Mouse (Mus musculus): ENCODE data around the gene Map3k5. TPM values are rescaled to one million over a fixed set of nuclear protein-coding genes. Genes with fewer than 3 reads are reported as not detected.

Gene Map3k5
- total and polyA plus RNA-seq, 3 experiments, result 0.35 to 0.97 TPM; not detected in 1

DNA sequence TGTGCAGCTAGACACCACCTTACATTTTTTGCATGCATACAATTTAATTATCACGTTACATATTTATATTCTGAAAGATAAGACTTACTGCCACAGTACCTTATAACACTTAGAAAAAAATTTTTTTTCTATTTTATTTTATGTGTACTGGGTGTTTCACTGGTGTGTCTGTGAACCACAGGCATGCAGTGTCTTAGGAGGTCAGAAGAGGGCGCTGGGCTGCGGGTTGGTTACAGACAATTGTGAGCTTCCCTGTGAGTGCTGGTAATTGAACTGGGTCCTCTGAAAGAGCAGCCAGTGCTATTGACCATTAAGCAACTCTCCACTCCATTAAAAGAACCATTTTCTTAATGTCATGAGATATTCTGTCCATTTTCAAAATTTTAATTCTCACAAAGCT is 43.3 kb downstream of the Map3k5 start:
- peak; percentile 11 for DNase-seq (ENCODE audit: low read depth, low spot score)
- Histone ChIP-seq H3K27me3 (ENCODE audit: control insufficient read depth in 1 of 2, insufficient read depth in 2 of 2, low read length in 2 of 2) (no peaks in the 10 kb centered on the region), H3K9me3 (replicated peaks; ENCODE audit: insufficient read depth, low read length) (no peaks in the 10 kb centered on the region), H3K4me1 (ENCODE audit: control insufficient read depth in 1 of 2, insufficient read depth in 2 of 2, low read length in 2 of 2) (no peaks in the 10 kb centered on the region), H3K36me3 (ENCODE audit: control insufficient read depth in 1 of 2, insufficient read depth in 2 of 2, low read length in 2 of 2) (no peaks in the 10 kb centered on the region), H3K79me2 (ENCODE audit: control insufficient read depth, insufficient read depth, low read length, poor library complexity) (no peaks in the 10 kb centered on the region), H3K27ac (ENCODE audit: control insufficient read depth, low read depth, low read length) (no peak overlapping the region), H3K4me3 (ENCODE audit: control insufficient read depth in 1 of 2, insufficient read depth in 1 of 2, low read depth in 2 of 2, low read length in 2 of 2) (no peak overlapping the region), H3K9ac (ENCODE audit: control insufficient read depth, low read depth, low read length, poor library complexity, severe bottlenecking) (no peak overlapping the region)
- TF ChIP-seq BHLHE40 (IDR thresholded peaks at IDR 0.05; ENCODE audit: borderline replicate concordance, low read depth, low read length) (no peak), SIN3A (IDR thresholded peaks at IDR 0.05; ENCODE audit: low read length) (no peak), ETS1 (IDR thresholded peaks at IDR 0.05; ENCODE audit: low read depth, low read length) (no peak), MAFK (IDR thresholded peaks at IDR 0.05; ENCODE audit: borderline replicate concordance, low read depth, low read length) (no peak), MEF2A (IDR thresholded peaks at IDR 0.05; ENCODE audit: extremely low read depth, insufficient replicate concordance, low read depth, low read length, poor library complexity, severe bottlenecking) (no peak), MXI1 (IDR thresholded peaks at IDR 0.05; ENCODE audit: low read depth, low read length) (no peak), CTCF (IDR thresholded peaks at IDR 0.05 in 2 of 3, conservative IDR thresholded peaks at IDR 0.05 in 1 of 3; ENCODE audit: control insufficient read depth in 1 of 3, insufficient read depth in 1 of 3, low read depth in 2 of 3, low read length in 3 of 3, poor library complexity in 1 of 3, severe bottlenecking in 1 of 3) (peak; percentile 20 to 42 (median 40); a peak in 3 of 6 replicates), POLR2AphosphoS5 (IDR thresholded peaks at IDR 0.05; ENCODE audit: borderline replicate concordance, low read depth, low read length) (no peak), SMC3 (IDR thresholded peaks at IDR 0.05; ENCODE audit: low read depth, low read length) (peak; percentile 28; the same call in 1 of the 2 replicates), ZNF384 (IDR thresholded peaks at IDR 0.05; ENCODE audit: low read depth, low read length) (no peak), ZMIZ1 (IDR thresholded peaks at IDR 0.05; ENCODE audit: low read depth, low read length) (no peak), TBP (IDR thresholded peaks at IDR 0.05; ENCODE audit: low read depth, low read length) (no peak), GABPA (IDR thresholded peaks at IDR 0.05; ENCODE audit: low read depth, low read length) (no peak), RCOR1 (IDR thresholded peaks at IDR 0.05; ENCODE audit: low read depth, low read length) (no peak), CHD2 (IDR thresholded peaks at IDR 0.05; ENCODE audit: low read length) (no peak), ELF1 (IDR thresholded peaks at IDR 0.05; ENCODE audit: low read depth, low read length) (no peak), ZC3H11A (IDR thresholded peaks at IDR 0.05; ENCODE audit: low read depth, low read length) (no peak), MAZ (IDR thresholded peaks at IDR 0.05; ENCODE audit: low read depth, low read length) (no peak)

DNA sequence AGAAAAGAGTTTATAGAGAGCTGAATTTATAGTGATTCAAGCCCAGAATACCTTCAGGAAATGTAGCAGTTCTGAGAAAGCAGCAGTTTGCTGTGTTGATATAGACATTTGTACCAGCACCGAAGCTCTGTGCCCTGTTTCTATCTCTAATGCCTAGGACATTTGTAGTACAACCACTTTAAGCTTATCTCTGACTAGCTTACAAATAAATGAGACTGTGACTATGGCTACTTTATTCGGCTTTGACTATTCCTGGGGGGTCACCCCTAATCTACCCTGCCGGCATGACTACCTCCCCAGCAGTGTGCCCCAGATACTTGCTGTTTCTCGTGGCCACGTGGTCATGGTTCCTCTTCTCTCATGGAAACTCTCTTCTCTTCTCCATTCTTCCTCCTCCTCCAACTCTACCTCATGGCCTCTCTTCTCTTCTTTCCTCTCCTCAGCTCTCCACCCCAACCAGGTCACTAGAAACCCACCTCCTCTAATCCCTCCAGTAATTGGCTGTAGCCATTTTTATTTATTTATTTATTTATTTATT is 44.5 kb downstream of the Map3k5 start:
- TF ChIP-seq USF1 (IDR thresholded peaks at IDR 0.05; ENCODE audit: low read depth, low read length) (peak; percentile 74), POLR2AphosphoS2 (IDR thresholded peaks at IDR 0.05; ENCODE audit: low read length) (no peak), POLR2AphosphoS5 (IDR thresholded peaks at IDR 0.05; ENCODE audit: borderline replicate concordance, low read depth, low read length) (no peak), TAL1 (IDR thresholded peaks at IDR 0.05; ENCODE audit: low read length) (peak; percentile 34; the same call in 1 of the 2 replicates), MAX (IDR thresholded peaks at IDR 0.05; ENCODE audit: low read length) (peak; percentile 62), MYC (IDR thresholded peaks at IDR 0.05; ENCODE audit: low read depth, low read length) (0 out of 2 replicates have a peak, but pooled peaks have one; percentile 63)
- peak overlapping the region; percentile 22; the same call in 1 of the 2 replicates for H3K9ac ChIP-seq (ENCODE audit: control insufficient read depth, low read depth, low read length, poor library complexity, severe bottlenecking)
- H3K27me3 ChIP-seq (ENCODE audit: control insufficient read depth in 1 of 2, insufficient read depth in 2 of 2, low read length in 2 of 2), result no peaks in the 10 kb centered on the region
- H3K4me3 ChIP-seq (ENCODE audit: control insufficient read depth in 1 of 2, insufficient read depth in 1 of 2, low read depth in 2 of 2, low read length in 2 of 2), result no peak overlapping the region
- H3K27ac ChIP-seq (ENCODE audit: control insufficient read depth, low read depth, low read length), result 0 out of 2 replicates have a peak overlapping the region, but pooled peaks have one; percentile 32
- H3K9me3 ChIP-seq (replicated peaks; ENCODE audit: insufficient read depth, low read length), result no peaks in the 10 kb centered on the region
- H3K4me1 ChIP-seq (ENCODE audit: control insufficient read depth in 1 of 2, insufficient read depth in 2 of 2, low read length in 2 of 2), result no peaks in the 10 kb centered on the region
- peak; percentile 37 for DNase-seq (ENCODE audit: low read depth, low spot score)
- H3K79me2 ChIP-seq (ENCODE audit: control insufficient read depth, insufficient read depth, low read length, poor library complexity), result no peaks in the 10 kb centered on the region
- no peaks in the 10 kb centered on the region for H3K36me3 ChIP-seq (ENCODE audit: control insufficient read depth in 1 of 2, insufficient read depth in 2 of 2, low read length in 2 of 2)
